Comparison of ENCODE assay signal across 23 mouse cellular contexts in genomic region chr2:78860088-78860372, GRCm38 (mm10). TPM values are rescaled to one million over a fixed set of nuclear protein-coding genes. Genes with fewer than 3 reads are reported as not detected.
A peak's percentile ranks its signal among the peaks of the same experiment; 100 is the strongest.
DNase-seq lines count a peak whose midpoint lies in the region; ATAC-seq lines count a peak whose summit lies in the region.
"Had no signal": no experiment of that assay in that cellular context is flagged by ENCODE, and none has a peak within 500 bp of the region (broad histone marks: within the 10 kb centered on the region; RNA-seq: fewer than 3 reads in every experiment).

No protein-coding gene starts in this region.

- no peak overlapping the region for H3K9ac ChIP-seq in liver, embryonic 11.5 days (ENCODE audit: low read depth, low read length)
- no peak overlapping the region for H3K9ac ChIP-seq in liver, embryonic 15.5 days
- H3K9ac ChIP-seq in forebrain, embryonic 12.5 days = no peak overlapping the region
- no peak overlapping the region for H3K9ac ChIP-seq in hindbrain, embryonic 11.5 days (ENCODE audit: low read depth, low read length)
- H3K9ac ChIP-seq: hindbrain, embryonic 13.5 days; neural tube, embryonic 15.5 days had no signal

- H3K9me3 ChIP-seq in liver, embryonic 11.5 days (ENCODE audit: control insufficient read depth, low read length) = no peaks in the 10 kb centered on the region
- H3K9me3 ChIP-seq in liver, embryonic 15.5 days (replicated peaks) = no peaks in the 10 kb centered on the region
- H3K9me3 ChIP-seq in hindbrain, embryonic 10.5 days = no peaks in the 10 kb centered on the region
- H3K9me3 ChIP-seq in forebrain, embryonic 12.5 days = no peaks in the 10 kb centered on the region
- H3K9me3 ChIP-seq in hindbrain, embryonic 11.5 days (ENCODE audit: control insufficient read depth, low read length) = no peaks in the 10 kb centered on the region
- H3K9me3 ChIP-seq: forebrain, embryonic 10.5 days; hindbrain, embryonic 13.5 days; neural tube, embryonic 15.5 days had no signal

- peak overlapping the region; percentile 80 for H3K27ac ChIP-seq in liver, embryonic 11.5 days (ENCODE audit: low read depth, low read length)
- peak overlapping the region; percentile 85 for H3K27ac ChIP-seq in liver, embryonic 15.5 days (replicated peaks)
- no peak overlapping the region for H3K27ac ChIP-seq in hindbrain, embryonic 10.5 days
- no peak overlapping the region for H3K27ac ChIP-seq in forebrain, embryonic 12.5 days
- no peak overlapping the region for H3K27ac ChIP-seq in hindbrain, embryonic 11.5 days (ENCODE audit: low read depth, low read length)
- H3K27ac ChIP-seq: forebrain, embryonic 10.5 days; hindbrain, embryonic 13.5 days; macrophage; neural tube, embryonic 15.5 days had no signal

- H3K4me3 ChIP-seq in liver, embryonic 11.5 days (ENCODE audit: low read depth, low read length) = no peak overlapping the region
- H3K4me3 ChIP-seq in liver, embryonic 15.5 days (replicated peaks) = no peak overlapping the region
- no peak overlapping the region for H3K4me3 ChIP-seq in hindbrain, embryonic 10.5 days
- no peak overlapping the region for H3K4me3 ChIP-seq in forebrain, embryonic 12.5 days (replicated peaks)
- H3K4me3 ChIP-seq in hindbrain, embryonic 11.5 days (ENCODE audit: low read depth, low read length) = no peak overlapping the region
- H3K4me3 ChIP-seq: forebrain, embryonic 10.5 days; hindbrain, embryonic 13.5 days; neural tube, embryonic 15.5 days had no signal

- no peaks in the 10 kb centered on the region for H3K27me3 ChIP-seq in liver, embryonic 11.5 days (replicated peaks; ENCODE audit: control insufficient read depth, insufficient read depth, low read length)
- H3K27me3 ChIP-seq in liver, embryonic 15.5 days = no peaks in the 10 kb centered on the region
- H3K27me3 ChIP-seq in hindbrain, embryonic 10.5 days (ENCODE audit: insufficient read depth, poor library complexity, severe bottlenecking) = no peaks in the 10 kb centered on the region
- no peaks in the 10 kb centered on the region for H3K27me3 ChIP-seq in forebrain, embryonic 12.5 days
- no peaks in the 10 kb centered on the region for H3K27me3 ChIP-seq in hindbrain, embryonic 11.5 days (ENCODE audit: control insufficient read depth, insufficient read depth, low read length)
- H3K27me3 ChIP-seq: hindbrain, embryonic 13.5 days; neural tube, embryonic 15.5 days had no signal

- WGBS in liver, embryonic 11.5 days = 67% methylated on average over 3 of the region's 3 CpGs
- WGBS in liver, embryonic 15.5 days (ENCODE audit: insufficient replicate concordance) = 42% methylated on average over 3 of the region's 3 CpGs
- WGBS in hindbrain, embryonic 10.5 days = 83% methylated on average over 3 of the region's 3 CpGs
- WGBS in forebrain, embryonic 12.5 days = 78% methylated on average over 3 of the region's 3 CpGs
- WGBS in hindbrain, embryonic 11.5 days = 84% methylated on average over 3 of the region's 3 CpGs

- no peak overlapping the region; the same call in 1 of the 2 replicates for H3K4me2 ChIP-seq in liver, embryonic 11.5 days
- peak overlapping the region; percentile 47; the same call in 1 of the 2 replicates for H3K4me2 ChIP-seq in liver, embryonic 15.5 days
- H3K4me2 ChIP-seq in forebrain, embryonic 12.5 days = no peak overlapping the region
- H3K4me2 ChIP-seq in hindbrain, embryonic 11.5 days (replicated peaks; ENCODE audit: low read depth, low read length) = no peak overlapping the region
- H3K4me2 ChIP-seq: hindbrain, embryonic 13.5 days; neural tube, embryonic 15.5 days had no signal

- no peak for ATAC-seq in liver, embryonic 11.5 days (replicated peaks; ENCODE audit: low FRiP score)
- ATAC-seq in granulocyte monocyte progenitor cell, adult 5-6 weeks (replicated peaks; ENCODE audit: poor library complexity, severe bottlenecking) = peak; percentile 80
- no peak for ATAC-seq in liver, embryonic 15.5 days (ENCODE audit: insufficient read depth)
- ATAC-seq in forebrain, embryonic 12.5 days (ENCODE audit: low FRiP score) = no peak
- ATAC-seq in hindbrain, embryonic 11.5 days (ENCODE audit: low FRiP score) = no peak
- ATAC-seq: intestine, embryonic 16.5 days had no signal

- peaks cover 5% of the 10 kb centered on the region; the same call in 1 of the 2 replicates for H3K4me1 ChIP-seq in liver, embryonic 11.5 days (replicated peaks; ENCODE audit: control insufficient read depth, insufficient read depth, low read length)
- H3K4me1 ChIP-seq in liver, embryonic 15.5 days (replicated peaks) = peaks cover 51% of the 10 kb centered on the region
- H3K4me1 ChIP-seq in hindbrain, embryonic 10.5 days (replicated peaks) = no peaks in the 10 kb centered on the region
- H3K4me1 ChIP-seq in forebrain, embryonic 12.5 days = no peaks in the 10 kb centered on the region
- H3K4me1 ChIP-seq in hindbrain, embryonic 11.5 days (replicated peaks; ENCODE audit: control insufficient read depth, insufficient read depth, low read length) = no peaks in the 10 kb centered on the region
- H3K4me1 ChIP-seq: forebrain, embryonic 10.5 days; hindbrain, embryonic 13.5 days; neural tube, embryonic 15.5 days had no signal

- DNase-seq in liver, embryonic 11.5 days (ENCODE audit: low spot score) = no peak
- no peak for DNase-seq in liver
- peak; percentile 23 to 38 for DNase-seq in natural killer cell, adult 2 months (ENCODE audit: low spot score in 2 of 2)
- DNase-seq in hindbrain, embryonic 10.5 days (ENCODE audit: low spot score) = no peak
- no peak for DNase-seq in hindbrain, embryonic 11.5 days (ENCODE audit: low spot score)
- DNase-seq: adrenal gland, postnatal 14 days; cerebellum, adult 11 months; cerebellum, postnatal 25 days; gastrocnemius, postnatal 10 days; kidney, postnatal 36 days; layer of hippocampus, adult 9-11 months; lung, adult 2 months; midbrain, embryonic 14.5 days; right cerebral cortex, postnatal 25 days; thymus, adult 2 months had no signal

- H3K36me3 ChIP-seq in liver, embryonic 11.5 days (ENCODE audit: control insufficient read depth, insufficient read depth, low read length) = no peaks in the 10 kb centered on the region
- no peaks in the 10 kb centered on the region for H3K36me3 ChIP-seq in liver, embryonic 15.5 days (replicated peaks)
- H3K36me3 ChIP-seq in hindbrain, embryonic 10.5 days = no peaks in the 10 kb centered on the region
- H3K36me3 ChIP-seq in forebrain, embryonic 12.5 days (replicated peaks) = no peaks in the 10 kb centered on the region
- no peaks in the 10 kb centered on the region for H3K36me3 ChIP-seq in hindbrain, embryonic 11.5 days (ENCODE audit: control insufficient read depth, insufficient read depth, low read length)
- H3K36me3 ChIP-seq: forebrain, embryonic 10.5 days; hindbrain, embryonic 13.5 days; neural tube, embryonic 15.5 days had no signal

RNA-seq across cellular contexts. Expression of gene Ube2e3, which starts 7.9 kb away (rescaled TPM):
- 104 and 110 TPM in 2 replicates for polyA plus RNA-seq in liver, embryonic 11.5 days (2014; fragmentation: Nextera tagmentation; extraction: Ambion mirVana)
- total RNA-seq in granulocyte monocyte progenitor cell, adult 5-6 weeks (2014; fragmentation: Nextera tagmentation) = 50.5 and 62.7 TPM in 2 replicates
- total RNA-seq in granulocyte monocyte progenitor cell, adult 5-6 weeks (2017) = 39.7 and 40.2 TPM in 2 replicates
- polyA plus RNA-seq in liver, embryonic 15.5 days (2015; fragmentation: Nextera tagmentation; extraction: Ambion mirVana) = 88.8 and 97.1 TPM in 2 replicates
- 216 and 248 TPM in 2 replicates for polyA plus RNA-seq in hindbrain, embryonic 10.5 days (2016; fragmentation: Nextera tagmentation; extraction: Ambion mirVana)
- polyA plus RNA-seq in forebrain, embryonic 12.5 days (2016; fragmentation: Nextera tagmentation; extraction: Ambion mirVana) = 243 and 249 TPM in 2 replicates
- 279 and 291 TPM in 2 replicates for polyA plus RNA-seq in hindbrain, embryonic 11.5 days (2014; fragmentation: Nextera tagmentation; extraction: Ambion mirVana)

Comparison
In these comparisons a context has a peak if more than half of its experiments do, and no peak if none do; other contexts are left out.
1. DNase-seq: peak in natural killer cell, adult 2 months (2 of 2); none in liver, embryonic 11.5 days (single experiment), liver (single experiment), hindbrain, embryonic 10.5 days (single experiment) and hindbrain, embryonic 11.5 days (single experiment).
2. H3K27ac ChIP-seq: peak in liver, embryonic 11.5 days (single experiment) and liver, embryonic 15.5 days (single experiment); none in hindbrain, embryonic 10.5 days (single experiment), forebrain, embryonic 12.5 days (single experiment) and hindbrain, embryonic 11.5 days (single experiment).